Mouse (Mus musculus) retina, postnatal 7 days (tissue): ENCODE measurements around the gene Tfg.
A peak's percentile ranks its signal among the peaks of the same experiment; 100 is the strongest.

Experiments used
- DNase-seq: peaks from one replicate; pipeline ENCODE4 v3.0.0-alpha.2; 2012; ENCODE audit warnings: low read depth, low spot score

Gene Tfg

DNA sequence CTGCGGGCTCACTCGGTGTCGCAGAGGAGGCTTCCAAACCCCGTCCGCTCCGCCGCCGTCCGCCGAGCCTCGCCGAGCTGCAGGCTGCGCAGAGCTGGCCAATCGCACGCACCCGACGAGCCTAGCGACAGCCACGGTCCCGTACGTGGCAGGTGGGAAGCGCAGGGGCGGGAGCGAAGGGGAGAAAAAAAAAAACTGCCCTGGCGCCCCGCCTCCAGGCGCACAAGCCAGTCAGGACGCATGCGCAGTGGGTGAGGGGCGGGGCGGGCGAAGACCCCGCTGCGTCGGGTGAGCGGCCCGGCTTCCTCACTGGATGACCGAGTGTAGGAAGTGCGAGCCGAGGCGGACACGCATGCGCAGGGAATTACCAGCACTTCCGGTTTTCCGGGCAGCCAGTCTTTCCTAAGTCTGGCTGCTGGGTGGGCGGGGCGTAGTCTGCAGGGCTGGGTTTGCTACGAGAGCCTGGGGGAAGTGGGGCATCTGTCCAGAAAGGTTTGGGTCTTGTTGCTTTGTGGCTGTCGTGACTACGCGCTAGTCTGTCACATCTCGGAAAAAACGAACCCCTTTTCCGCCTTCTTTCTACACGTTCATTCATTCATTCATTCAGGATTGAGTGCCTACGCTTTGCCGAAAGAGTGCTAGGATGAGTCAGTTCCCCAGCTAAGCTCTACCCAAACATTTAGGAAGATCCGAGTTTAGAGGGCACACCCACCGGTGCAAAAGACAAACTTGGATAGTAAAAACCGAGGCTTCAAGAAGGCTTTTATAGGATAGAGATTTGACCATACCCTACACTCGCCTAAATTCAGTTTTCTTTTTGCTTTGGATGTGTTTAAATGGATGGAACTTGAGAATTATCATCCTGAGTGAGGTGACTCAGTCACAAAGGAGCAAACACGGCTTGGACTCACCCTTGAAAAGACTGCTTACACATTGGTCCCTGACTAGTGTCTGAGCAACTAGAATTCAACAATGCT is at the start of gene Tfg:
Tfg (minus strand) TSS at position 227 of the 977 bp plus-strand sequence.
- DNase-seq = peak; percentile 100

- DNase-seq = no peak
These were observed 11.8 kb upstream of the Tfg start for GRCm38 (mm10) chr16:56729060-56729459.

- DNase-seq = no peak
These were observed 7.7 kb upstream of the Tfg start for GRCm38 (mm10) chr16:56724927-56725326.

DNA sequence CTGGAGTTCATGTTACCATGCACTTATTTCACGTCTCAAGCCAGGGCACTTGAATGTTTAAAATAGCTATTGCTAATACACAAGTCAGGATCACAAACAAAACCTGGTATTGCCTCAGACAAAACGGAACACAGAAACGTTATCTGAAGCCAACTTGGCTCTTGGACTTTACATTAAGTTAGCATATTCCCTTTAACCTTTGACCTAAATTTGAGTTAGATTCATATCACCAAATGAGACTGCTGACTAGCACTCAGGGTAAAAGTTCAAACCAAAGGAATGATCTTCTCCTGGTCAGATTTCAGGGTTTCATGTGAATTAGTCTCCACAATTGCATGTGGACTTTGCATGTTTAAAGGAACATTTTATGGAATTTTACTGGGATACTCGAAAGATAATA is 5.1 kb upstream of the Tfg start:
- no peak for DNase-seq

- no peak for DNase-seq
These were observed 1.8 kb upstream of the Tfg start for GRCm38 (mm10) chr16:56719031-56719430.

- DNase-seq = no peak
These were observed 582 bp downstream of the Tfg start for GRCm38 (mm10) chr16:56716557-56717179.

- no peak for DNase-seq
These were observed 1.6 kb downstream of the Tfg start for GRCm38 (mm10) chr16:56715608-56716007.

DNA sequence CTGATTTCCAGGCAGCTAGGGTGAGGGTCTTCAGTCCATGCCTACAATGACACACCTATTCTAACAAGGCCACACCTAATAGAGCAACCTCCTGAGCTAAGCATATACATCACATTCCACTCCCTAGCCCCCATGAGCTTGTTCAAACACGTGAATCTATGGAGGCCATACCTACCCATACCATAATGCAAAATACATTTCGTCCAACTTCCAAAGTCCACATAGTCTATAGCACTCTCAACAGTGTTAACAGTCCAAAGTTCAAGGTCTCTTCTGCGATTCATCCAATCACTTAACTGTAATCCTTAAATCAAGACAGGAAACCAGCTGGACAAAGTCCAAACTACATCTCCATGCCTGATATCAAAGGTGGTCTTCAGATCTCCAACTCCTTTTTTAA is 7.2 kb downstream of the Tfg start:
- no peak for DNase-seq

DNA sequence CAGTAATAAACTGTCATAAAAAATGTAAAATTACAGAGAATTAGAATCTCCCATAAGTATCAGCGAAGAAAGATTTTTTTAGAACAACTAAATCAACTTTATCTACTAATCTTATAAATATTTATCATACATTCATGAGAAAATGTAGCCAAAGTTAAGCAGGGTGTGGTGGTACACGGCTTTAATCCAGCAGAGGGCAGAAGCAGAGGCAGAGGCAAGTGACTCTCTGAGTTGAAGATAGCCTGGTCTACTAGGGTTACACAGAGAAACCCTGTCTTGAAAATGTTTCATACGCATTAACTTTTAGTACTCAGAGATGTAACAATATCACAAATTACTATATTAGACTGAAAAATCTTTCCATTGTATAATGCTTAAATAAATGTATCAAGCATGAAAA is 11.5 kb downstream of the Tfg start:
- no peak for DNase-seq

GRCm38 (mm10) chr16:56700898-56701297 is 16.4 kb downstream of the Tfg start:
- DNase-seq = no peak

- DNase-seq = no peak
These were observed 20.8 kb downstream of the Tfg start for GRCm38 (mm10) chr16:56696448-56696847.

DNA sequence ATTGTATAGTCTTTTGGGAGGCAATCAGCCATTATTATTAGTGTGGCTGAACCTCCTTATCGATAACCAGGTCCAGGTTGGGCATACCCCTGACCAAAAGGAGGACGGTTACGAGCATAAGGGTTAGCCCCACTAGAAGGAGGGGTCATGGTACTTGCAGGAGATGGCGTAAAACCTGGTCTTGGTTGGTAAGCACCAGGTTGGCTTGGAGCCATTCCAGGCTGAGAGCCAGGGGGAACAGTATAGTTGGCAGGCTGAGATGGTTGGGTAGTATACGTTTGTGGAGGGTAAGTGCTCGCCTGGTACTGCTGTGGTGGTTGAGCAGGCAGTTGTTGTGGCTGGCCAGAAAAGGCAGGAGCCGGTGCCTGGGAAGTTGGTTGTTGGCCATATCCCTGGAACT is 26.5 kb downstream of the Tfg start:
- DNase-seq = no peak

DNA sequence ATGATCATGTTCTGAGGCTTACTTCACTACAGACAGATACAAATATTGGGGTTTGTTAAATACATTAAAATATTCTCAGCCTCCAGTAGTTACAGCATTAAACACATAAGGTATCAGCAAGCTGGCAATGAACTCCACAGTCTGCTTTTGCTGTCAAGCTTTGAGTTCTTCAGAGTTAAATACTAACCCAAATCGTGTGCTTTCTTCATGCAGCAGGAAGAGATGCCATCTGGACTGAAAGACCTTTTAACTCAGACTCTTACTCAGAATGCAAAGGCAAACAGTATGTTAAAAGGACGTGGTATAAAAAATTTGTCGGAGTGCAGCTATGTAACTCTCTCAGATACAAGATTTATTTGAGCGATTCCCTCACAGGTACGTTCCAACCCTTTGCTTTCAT is 30.5 kb downstream of the Tfg start:
- no peak for DNase-seq

DNA sequence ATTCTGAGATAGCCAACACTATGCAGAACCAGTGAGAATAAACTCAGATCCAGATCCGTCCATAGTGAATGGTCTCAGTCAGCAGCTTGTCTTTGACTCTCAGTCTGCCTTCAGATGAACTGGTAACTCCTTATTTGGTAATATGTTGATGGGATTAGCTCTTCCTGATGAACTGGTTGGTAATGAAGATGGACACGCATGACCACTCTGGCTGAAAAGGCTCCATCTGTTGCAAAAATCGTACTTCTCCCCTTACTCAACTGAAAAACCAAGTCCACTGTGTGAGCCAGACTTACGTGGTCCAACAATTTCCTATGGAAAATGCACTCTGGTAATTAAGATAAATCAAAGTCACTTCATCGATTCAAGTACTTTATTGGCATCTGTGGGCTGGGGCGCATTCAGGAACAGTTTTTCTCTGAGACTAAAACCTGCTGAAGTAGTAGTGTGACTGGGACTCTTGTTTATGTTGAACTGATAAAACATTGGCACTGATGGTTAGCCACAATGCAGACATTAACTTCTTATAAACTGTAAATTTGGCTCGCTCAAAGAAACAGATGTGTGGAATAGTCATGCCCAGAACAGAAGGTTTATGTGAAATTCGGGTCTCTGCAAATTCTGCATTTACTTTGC is 36.1 kb downstream of the Tfg start:
- no peak for DNase-seq

GRCm38 (mm10) chr16:56677146-56677545 is 40.1 kb downstream of the Tfg start:
- peak; percentile 20 for DNase-seq

GRCm38 (mm10) chr16:56673420-56673819 is 43.8 kb downstream of the Tfg start:
- DNase-seq = no peak

GRCm38 (mm10) chr16:56670941-56671340 is 46.3 kb downstream of the Tfg start:
- DNase-seq = no peak

DNA sequence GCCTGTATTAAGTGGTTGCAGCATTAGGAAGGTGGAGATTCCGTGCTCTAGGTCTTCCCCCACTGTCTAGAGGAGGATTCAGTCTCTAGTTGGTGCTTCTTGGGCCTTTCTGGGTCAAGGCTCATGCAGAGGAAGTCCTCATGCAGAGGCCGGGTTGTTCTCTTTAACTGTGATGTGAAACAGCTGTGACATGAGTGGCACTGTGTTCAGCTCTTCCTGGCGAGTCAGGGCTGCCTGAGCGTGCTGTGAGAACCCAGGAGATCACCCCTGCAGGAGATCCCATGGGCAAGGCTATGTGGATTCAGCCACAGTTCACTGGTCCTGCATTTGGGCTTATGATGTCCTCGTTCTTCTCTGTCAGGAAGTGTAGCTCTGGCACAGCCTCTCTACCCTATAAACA is 47.7 kb downstream of the Tfg start:
- DNase-seq = no peak

- no peak for DNase-seq
These were observed 58.4 kb downstream of the Tfg start for GRCm38 (mm10) chr16:56658866-56659265.

- DNase-seq = no peak
These were observed 61.9 kb downstream of the Tfg start for GRCm38 (mm10) chr16:56655193-56655910.

GRCm38 (mm10) chr16:56646382-56647172 is 70.7 kb downstream of the Tfg start:
- DNase-seq = no peak
